ENCODE assay signal across 8 mouse cellular contexts in the genomic region with DNA sequence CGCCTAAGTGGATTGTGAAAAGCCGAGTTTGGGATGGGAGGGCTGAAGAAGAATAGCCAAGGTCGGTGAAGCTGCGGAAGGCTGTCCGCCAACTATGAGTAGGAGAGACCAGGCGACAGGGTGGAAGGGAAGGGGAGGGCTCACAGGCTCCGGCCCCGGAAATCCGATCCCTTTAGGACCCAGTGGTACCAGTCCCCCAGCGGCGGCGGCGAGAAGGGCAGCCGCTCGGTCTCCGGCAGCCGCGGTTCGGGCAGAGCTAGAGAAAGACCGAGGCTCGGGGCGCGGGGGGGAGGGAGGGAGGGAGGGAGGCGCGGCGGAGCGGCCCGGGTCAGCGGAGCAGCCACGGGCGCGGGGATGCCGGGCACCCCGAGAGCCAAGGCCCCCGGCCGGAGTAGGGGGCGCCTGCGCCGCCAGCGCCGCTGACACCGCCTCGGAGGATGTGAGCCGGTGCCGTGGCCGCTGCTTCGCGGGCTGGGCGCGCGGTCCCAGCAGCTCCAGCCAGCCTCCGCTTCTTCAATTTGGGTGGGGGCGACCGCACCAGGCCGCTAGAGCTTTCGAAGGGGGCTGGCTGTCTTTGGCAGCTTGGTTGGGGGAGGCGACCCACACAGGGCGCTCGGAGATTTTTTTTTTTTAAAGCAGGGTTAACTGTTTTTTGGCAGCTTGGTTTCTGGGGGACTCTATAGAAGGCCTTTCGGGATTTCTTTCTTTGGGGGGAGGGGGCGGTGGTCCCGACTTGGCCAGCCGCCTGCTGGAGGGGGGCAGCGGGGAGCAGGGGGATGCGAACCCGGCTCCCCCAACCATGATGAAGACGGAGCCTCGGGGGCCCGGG. TPM values are rescaled to one million over a fixed set of nuclear protein-coding genes. Genes with fewer than 3 reads are reported as not detected.
DNase-seq lines count a peak whose midpoint lies in the region; ATAC-seq lines count a peak whose summit lies in the region.

TSS of gene Ppp1r9b (plus strand) at position 287 of the 829 bp plus-strand sequence.

- peak within 1 kb of the TSS; percentile 82 for H3K9ac ChIP-seq in intestine, embryonic 15.5 days
- H3K9ac ChIP-seq in midbrain, embryonic 11.5 days (ENCODE audit: low read length), result peak within 1 kb of the TSS; percentile 97

- H3K4me2 ChIP-seq in intestine, embryonic 15.5 days (replicated peaks), result peak within 1 kb of the TSS; percentile 93
- peak within 1 kb of the TSS; percentile 98 for H3K4me2 ChIP-seq in midbrain, embryonic 11.5 days

- peak within 1 kb of the TSS; percentile 92 for H3K27ac ChIP-seq in intestine, embryonic 15.5 days
- H3K27ac ChIP-seq in midbrain, embryonic 11.5 days (ENCODE audit: low read depth, low read length), result peak within 1 kb of the TSS; percentile 80

- no peaks in the 10 kb centered on the region for H3K36me3 ChIP-seq in intestine, embryonic 15.5 days
- H3K36me3 ChIP-seq in midbrain, embryonic 11.5 days (ENCODE audit: control insufficient read depth, insufficient read depth, low read length), result 0 out of 2 replicates have a peak, but pooled peaks cover 2% of the 10 kb centered on the region

- peak; percentile 84 for ATAC-seq in intestine, embryonic 15.5 days
- peak; percentile 87 for ATAC-seq in midbrain, embryonic 11.5 days (ENCODE audit: low FRiP score)

- under 1% methylated on average over 63 of the region's 69 CpGs for WGBS in intestine, embryonic 15.5 days
- WGBS in midbrain, embryonic 11.5 days, result under 1% methylated on average over 55 of the region's 69 CpGs

- no peaks in the 10 kb centered on the region for H3K9me3 ChIP-seq in intestine, embryonic 15.5 days
- H3K9me3 ChIP-seq in midbrain, embryonic 11.5 days (ENCODE audit: control insufficient read depth, low read length), result no peaks in the 10 kb centered on the region

- H3K4me1 ChIP-seq in intestine, embryonic 15.5 days (replicated peaks), result peaks cover 65% of the 10 kb centered on the region
- peaks cover 63% of the 10 kb centered on the region for H3K4me1 ChIP-seq in midbrain, embryonic 11.5 days (ENCODE audit: control insufficient read depth, insufficient read depth, low read length)

- peak within 1 kb of the TSS; percentile 91 for H3K4me3 ChIP-seq in intestine, embryonic 15.5 days (replicated peaks)
- H3K4me3 ChIP-seq in midbrain, embryonic 11.5 days (ENCODE audit: low read depth, low read length), result peak within 1 kb of the TSS; percentile 89

- no peaks in the 10 kb centered on the region for H3K27me3 ChIP-seq in intestine, embryonic 15.5 days (replicated peaks)
- no peaks in the 10 kb centered on the region; the same call in 1 of the 2 replicates for H3K27me3 ChIP-seq in midbrain, embryonic 11.5 days (ENCODE audit: control insufficient read depth, insufficient read depth, low read length)

- intact Hi-C loops in gastrocnemius, postnatal 36 days (cut with DNase I), result loop anchor here (1.0 kb wide), 1 partner anchor 12 kb away; no protein-coding TSS in a partner anchor
- intact Hi-C loops in left cerebral cortex, postnatal 4 days (cut with DNase I), result no loop called here

- peak; percentile 93 for DNase-seq in adrenal gland, adult 8-10 months
- peak; percentile 82 for DNase-seq in embryo, embryonic 11.5 days (ENCODE audit: low read depth, low spot score)
- DNase-seq in gastrocnemius, postnatal 36 days, result peak; percentile 90
- peak; percentile 95 for DNase-seq in left cerebral cortex, postnatal 4 days
- peak; percentile 99 for DNase-seq in midbrain, embryonic 11.5 days (ENCODE audit: low spot score, missing footprints)
- DNase-seq in right cerebral cortex, postnatal 4 days, result peak; percentile 91
- peak; percentile 89 for DNase-seq in yolk sac, embryonic 10.5 days (ENCODE audit: low spot score)

RNA-seq across cellular contexts. Expression of gene Ppp1r9b, which starts in this region (rescaled TPM):
- total RNA-seq in adrenal gland, adult 8-10 months (2022), result 100 to 1,000 TPM; 116 to 149 (median 131) TPM
- 10 to 100 TPM; 21.9 to 22.0 TPM for total RNA-seq in gastrocnemius, postnatal 36 days (2021)
- 6.8 and 8.1 TPM in 2 replicates for polyA plus RNA-seq in intestine, embryonic 15.5 days (2015; fragmentation: Nextera tagmentation; extraction: Ambion mirVana)
- total RNA-seq in left cerebral cortex, postnatal 4 days (2021), result 100 to 1,000 TPM; 273 to 276 TPM
- 10.5 and 12.4 TPM in 2 replicates for polyA plus RNA-seq in midbrain, embryonic 11.5 days (2014; fragmentation: Nextera tagmentation; extraction: Ambion mirVana)

Comparison
In these comparisons a context has a peak if more than half of its experiments do, and no peak if none do; other contexts are left out.
1. Peak in every context shown above with its lines: DNase-seq, ATAC-seq, H3K4me3 ChIP-seq and H3K27ac ChIP-seq.
2. RNA of gene Ppp1r9b (total RNA-seq): 273 to 276 TPM in left cerebral cortex, postnatal 4 days and 116 to 149 TPM in adrenal gland, adult 8-10 months; 21.9 to 22.0 TPM in gastrocnemius, postnatal 36 days; every median in the first group is over 4 times any median in the second.